Comparison of ENCODE assay signal across 23 mouse cellular contexts in the genomic region with DNA sequence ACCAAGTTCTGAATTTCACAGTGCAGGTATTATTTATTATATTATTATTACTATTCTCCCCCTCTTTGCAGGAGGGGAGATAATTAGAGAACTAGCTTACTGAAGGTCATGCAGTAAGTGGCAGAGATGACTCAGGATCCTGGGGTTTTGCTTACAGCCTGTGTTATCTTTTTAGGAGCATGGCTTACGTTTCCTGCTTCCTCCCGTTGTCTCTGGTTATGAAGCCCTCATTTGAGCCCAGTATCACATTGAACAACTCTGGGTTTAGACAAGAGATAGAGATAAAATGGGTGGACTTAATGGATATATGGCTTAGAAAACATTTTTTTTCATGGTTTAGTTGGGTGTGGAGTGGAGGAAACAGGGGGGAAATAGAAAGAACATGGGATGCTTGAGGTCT. TPM values are rescaled to one million over a fixed set of nuclear protein-coding genes. Genes with fewer than 3 reads are reported as not detected.
DNase-seq lines count a peak whose midpoint lies in the region; ATAC-seq and TF ChIP-seq lines count a peak whose summit lies in the region.
"Had no signal": no experiment of that assay in that cellular context is flagged by ENCODE, and none has a peak within 500 bp of the region (broad histone marks: within the 10 kb centered on the region; RNA-seq: fewer than 3 reads in every experiment).

No protein-coding gene starts in this region.

- 0 out of 2 replicates have a peak overlapping the region, but pooled peaks have one; percentile 22 for H3K4me2 ChIP-seq in liver, postnatal 0 days (ENCODE audit: low read depth, low read length)
- H3K4me2 ChIP-seq: forebrain, embryonic 15.5 days; hindbrain, embryonic 14.5 days; lung, embryonic 14.5 days had no signal

- 23% methylated on average over 2 of the region's 2 CpGs for WGBS in liver, postnatal 0 days (ENCODE audit: insufficient replicate concordance)

- no peak overlapping the region for H3K4me3 ChIP-seq in liver, postnatal 0 days (ENCODE audit: low read depth, low read length)
- H3K4me3 ChIP-seq: erythroblast, embryonic 14.5 days; forebrain, embryonic 15.5 days; heart, embryonic 10.5 days; left cerebral cortex, adult 2 months; midbrain, embryonic 10.5 days had no signal

- no peaks in the 10 kb centered on the region for H3K9me3 ChIP-seq in liver, postnatal 0 days (ENCODE audit: low read length)
- H3K9me3 ChIP-seq: forebrain, embryonic 15.5 days; heart, embryonic 10.5 days; midbrain, embryonic 10.5 days had no signal

- H3K4me1 ChIP-seq in liver, postnatal 0 days (ENCODE audit: insufficient read depth) = peaks cover 10% of the 10 kb centered on the region
- H3K4me1 ChIP-seq: forebrain, embryonic 15.5 days had no signal

- H3K9ac ChIP-seq in liver, postnatal 0 days (replicated peaks) = no peak overlapping the region
- H3K9ac ChIP-seq: forebrain, embryonic 15.5 days; hindbrain, embryonic 14.5 days had no signal

- no peaks in the 10 kb centered on the region for H3K27me3 ChIP-seq in liver, postnatal 0 days (ENCODE audit: insufficient read depth, low read length)
- H3K27me3 ChIP-seq: forebrain, embryonic 15.5 days had no signal

- no peaks in the 10 kb centered on the region for H3K36me3 ChIP-seq in liver, postnatal 0 days (replicated peaks; ENCODE audit: insufficient read depth, low read length)
- H3K36me3 ChIP-seq: forebrain, embryonic 15.5 days; heart, embryonic 10.5 days; midbrain, embryonic 10.5 days had no signal

- peak; percentile 66 for ATAC-seq in liver, postnatal 0 days
- ATAC-seq: CD4-positive, CD25-positive, alpha-beta regulatory T cell, adult 4 months; forebrain, embryonic 15.5 days had no signal

- peak; percentile 50; the same call in 1 of the 2 replicates for TF ChIP-seq EP300 in liver, postnatal 0 days (IDR thresholded peaks at IDR 0.05; ENCODE audit: low read depth)

- no peak for TF ChIP-seq CTCF in liver, postnatal 0 days (IDR thresholded peaks at IDR 0.05; ENCODE audit: low read depth)

- DNase-seq in adrenal gland, adult 2 months = peak; percentile 23
- DNase-seq in adrenal gland, postnatal 36 days = no peak
- DNase-seq in c-Kit-negative CD71-positive TER-119-positive erythroid progenitor cells, embryonic 14.5 days (ENCODE audit: low read depth, low spot score) = peak; percentile 39
- peak; percentile 55 for DNase-seq in liver
- DNase-seq in liver, postnatal 0 days = no peak
- DNase-seq in adrenal gland, postnatal 10 days = no peak
- DNase-seq in urinary bladder, adult 2 months (ENCODE audit: low spot score) = no peak
- DNase-seq in ovary, adult 18-20 months (ENCODE audit: low spot score) = no peak
- DNase-seq: cerebellum, adult 11 months; cerebellum, postnatal 25 days; heart, postnatal 10 days; kidney, postnatal 36 days; lung, embryonic 14.5 days; lung, postnatal 36 days; spleen, adult 18-20 months; thymus, postnatal 4 days had no signal

- H3K27ac ChIP-seq in liver, postnatal 0 days (ENCODE audit: low read depth) = peak overlapping the region; percentile 39; the same call in 1 of the 2 replicates
- H3K27ac ChIP-seq: forebrain, embryonic 15.5 days; hindbrain, embryonic 14.5 days; left cerebral cortex, adult 2 months had no signal

RNA-seq across cellular contexts. Expression of a gene that starts 35.7 kb away (rescaled TPM):
- 100 to 1,000 TPM; 144 to 271 TPM for total RNA-seq in adrenal gland, adult 2 months (2021)
- 30.7 and 42.3 TPM in 2 replicates for polyA plus RNA-seq in adrenal gland, adult 2 months (2012; rRNA removed)
- 100 to 1,000 TPM; 145 to 272 TPM for total RNA-seq in adrenal gland, postnatal 36 days (2021)
- 85.7 and 147 TPM in 2 replicates for polyA plus RNA-seq in liver, postnatal 0 days (2015; fragmentation: Nextera tagmentation; extraction: Ambion mirVana)
- total RNA-seq in adrenal gland, postnatal 10 days (2021) = 100 to 1,000 TPM; 371 to 920 TPM
- polyA plus RNA-seq in urinary bladder, adult 2 months (2012; rRNA removed) = 5,954 and 6,025 TPM in 2 replicates

RNA-seq across cellular contexts. Expression of a gene that starts 38.2 kb away (rescaled TPM):
- 10 to 100 TPM; 15.7 to 19.1 TPM for total RNA-seq in adrenal gland, adult 2 months (2021)
- polyA plus RNA-seq in adrenal gland, adult 2 months (2012; rRNA removed) = 23.6 and 32.2 TPM in 2 replicates
- 10 to 100 TPM; 16.9 to 20.5 TPM for total RNA-seq in adrenal gland, postnatal 36 days (2021)
- polyA plus RNA-seq in liver, postnatal 0 days (2015; fragmentation: Nextera tagmentation; extraction: Ambion mirVana) = 13.3 and 15.2 TPM in 2 replicates
- total RNA-seq in adrenal gland, postnatal 10 days (2021) = 10 to 100 TPM; 18.7 to 20.3 TPM
- polyA plus RNA-seq in urinary bladder, adult 2 months (2012; rRNA removed) = 15.0 and 17.1 TPM in 2 replicates

Comparison
In these comparisons a context has a peak if more than half of its experiments do, and no peak if none do; other contexts are left out.
1. DNase-seq: peak in adrenal gland, adult 2 months (single experiment), c-Kit-negative CD71-positive TER-119-positive erythroid progenitor cells, embryonic 14.5 days (single experiment) and liver (single experiment); none in adrenal gland, postnatal 36 days (0 of 2), liver, postnatal 0 days (single experiment), adrenal gland, postnatal 10 days (single experiment), urinary bladder, adult 2 months (single experiment) and ovary, adult 18-20 months (single experiment).